Mouse (Mus musculus): ENCODE results near the gene Map4. TPM values are rescaled to one million over a fixed set of nuclear protein-coding genes. Genes with fewer than 3 reads are reported as not detected.

The Map4 gene
- polyA plus RNA-seq, 1 experiment from 2014 or later, result 11.9 TPM

DNA sequence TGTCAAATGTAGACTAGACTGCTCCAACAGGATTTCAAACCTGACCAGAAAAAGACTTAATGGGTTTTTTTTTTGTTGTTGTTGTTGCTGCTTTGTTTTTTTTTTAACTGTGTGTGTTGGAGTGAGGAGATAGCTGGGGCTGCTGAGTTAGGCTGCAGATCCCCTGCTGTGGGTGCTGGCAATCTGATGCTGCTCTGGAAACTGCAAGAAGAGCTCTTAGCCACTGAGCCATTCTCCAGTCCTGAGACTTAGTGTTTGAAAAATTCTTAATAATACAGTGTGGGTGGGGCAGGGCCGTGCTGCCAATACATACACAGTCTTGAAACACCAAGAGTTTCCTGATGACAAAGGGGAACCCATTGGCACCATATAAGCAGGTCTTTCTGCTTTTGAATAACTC is 70.7 kb downstream of the Map4 start:
- H3K4me2 ChIP-seq, result no peak overlapping the region
- WGBS (ENCODE audit: insufficient replicate concordance), result 43% methylated on average over 1 of the region's 1 CpGs
- H3K9ac ChIP-seq, result no peak overlapping the region
- H3K4me3 ChIP-seq (replicated peaks), result no peak overlapping the region
- no peaks in the 10 kb centered on the region for H3K27me3 ChIP-seq
- H3K4me1 ChIP-seq (replicated peaks), result no peaks in the 10 kb centered on the region
- ATAC-seq (ENCODE audit: insufficient read depth), result no peak
- H3K9me3 ChIP-seq (replicated peaks), result no peaks in the 10 kb centered on the region
- H3K36me3 ChIP-seq (replicated peaks), result no peaks in the 10 kb centered on the region
- H3K27ac ChIP-seq (replicated peaks), result no peak overlapping the region

DNA sequence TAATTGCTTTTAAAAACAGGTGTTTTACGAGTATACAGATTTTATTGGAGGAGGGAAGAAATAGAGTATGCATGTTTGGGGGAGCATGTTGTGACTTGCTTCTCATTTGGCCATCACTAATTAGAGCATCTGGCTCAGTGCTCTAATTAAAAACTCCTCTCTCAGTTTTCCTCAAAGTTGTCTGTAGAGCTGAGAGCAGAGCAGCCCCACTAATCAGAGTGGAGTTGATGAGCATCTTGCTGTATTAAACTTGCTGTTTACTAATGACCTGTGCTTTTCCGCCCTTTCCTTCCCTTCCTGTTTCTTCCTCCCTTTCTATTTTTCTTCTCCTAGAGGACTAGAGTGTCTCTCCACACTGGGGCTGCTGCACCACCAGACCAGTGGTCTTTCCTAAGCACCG is 71.2 kb downstream of the Map4 start:
- H3K27me3 ChIP-seq, result no peaks in the 10 kb centered on the region
- no peak overlapping the region for H3K4me2 ChIP-seq
- no peaks in the 10 kb centered on the region for H3K4me1 ChIP-seq (replicated peaks)
- no peaks in the 10 kb centered on the region for H3K9me3 ChIP-seq (replicated peaks)
- H3K4me3 ChIP-seq (replicated peaks), result no peak overlapping the region
- no peak overlapping the region for H3K9ac ChIP-seq
- H3K36me3 ChIP-seq (replicated peaks), result no peaks in the 10 kb centered on the region
- no peak overlapping the region for H3K27ac ChIP-seq (replicated peaks)
- no peak for ATAC-seq (ENCODE audit: insufficient read depth)
- WGBS (ENCODE audit: insufficient replicate concordance), result 68% methylated on average over 3 of the region's 3 CpGs

DNA sequence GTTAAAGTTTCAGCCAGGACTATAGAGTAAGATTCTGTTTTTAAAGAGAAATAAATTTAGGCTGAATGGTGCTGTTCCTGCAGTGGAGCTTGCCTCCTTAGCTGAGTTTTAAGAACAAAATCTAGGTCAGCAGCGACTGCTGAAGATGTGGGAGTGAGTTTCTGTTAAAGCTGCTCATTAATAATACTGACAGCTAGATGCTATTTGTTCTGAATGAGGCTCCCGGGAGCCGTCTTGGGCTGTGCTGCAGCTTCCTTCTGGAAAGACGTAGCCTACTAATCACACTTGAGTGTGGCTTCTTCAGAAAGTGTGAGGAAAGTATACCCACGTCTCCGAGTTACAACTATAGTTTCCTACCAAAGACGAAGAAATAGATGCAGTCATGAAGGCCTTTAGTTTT is 88.0 kb downstream of the Map4 start:
- Histone ChIP-seq H3K27me3 (no peaks in the 10 kb centered on the region), H3K9me3 (replicated peaks) (no peaks in the 10 kb centered on the region), H3K36me3 (replicated peaks) (no peaks in the 10 kb centered on the region), H3K4me3 (replicated peaks) (no peak overlapping the region), H3K27ac (replicated peaks) (no peak overlapping the region), H3K9ac (no peak overlapping the region), H3K4me2 (no peak overlapping the region), H3K4me1 (replicated peaks) (no peaks in the 10 kb centered on the region)
- 47% methylated on average over 7 of the region's 7 CpGs for WGBS (ENCODE audit: insufficient replicate concordance)
- ATAC-seq (ENCODE audit: insufficient read depth), result no peak

DNA sequence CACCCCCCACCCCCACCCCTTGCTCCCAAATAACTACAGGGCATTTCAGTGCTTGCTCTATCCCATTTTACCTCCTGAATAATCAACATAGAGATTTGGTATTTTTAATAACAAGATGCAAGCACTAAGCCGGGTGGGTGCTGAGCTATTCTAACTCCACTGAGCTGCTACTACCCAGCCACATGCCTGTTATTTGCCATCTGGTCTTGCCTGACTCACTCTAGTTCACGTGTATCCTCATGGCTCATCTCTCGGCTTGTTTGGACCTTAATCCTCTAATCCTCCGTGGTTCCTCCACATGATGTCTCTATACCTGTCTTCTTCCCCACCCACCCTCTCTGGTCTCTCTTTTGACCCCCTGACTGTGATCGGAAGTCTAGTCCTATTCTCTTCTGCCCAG is 89.1 kb downstream of the Map4 start:
- H3K9me3 ChIP-seq (replicated peaks), result no peaks in the 10 kb centered on the region
- H3K4me1 ChIP-seq (replicated peaks), result no peaks in the 10 kb centered on the region
- no peak for ATAC-seq (ENCODE audit: insufficient read depth)
- WGBS (ENCODE audit: insufficient replicate concordance), result 61% methylated on average over 5 of the region's 5 CpGs
- no peak overlapping the region for H3K4me2 ChIP-seq
- no peaks in the 10 kb centered on the region for H3K27me3 ChIP-seq
- no peak overlapping the region for H3K4me3 ChIP-seq (replicated peaks)
- no peaks in the 10 kb centered on the region for H3K36me3 ChIP-seq (replicated peaks)
- no peak overlapping the region for H3K27ac ChIP-seq (replicated peaks)
- no peak overlapping the region for H3K9ac ChIP-seq

DNA sequence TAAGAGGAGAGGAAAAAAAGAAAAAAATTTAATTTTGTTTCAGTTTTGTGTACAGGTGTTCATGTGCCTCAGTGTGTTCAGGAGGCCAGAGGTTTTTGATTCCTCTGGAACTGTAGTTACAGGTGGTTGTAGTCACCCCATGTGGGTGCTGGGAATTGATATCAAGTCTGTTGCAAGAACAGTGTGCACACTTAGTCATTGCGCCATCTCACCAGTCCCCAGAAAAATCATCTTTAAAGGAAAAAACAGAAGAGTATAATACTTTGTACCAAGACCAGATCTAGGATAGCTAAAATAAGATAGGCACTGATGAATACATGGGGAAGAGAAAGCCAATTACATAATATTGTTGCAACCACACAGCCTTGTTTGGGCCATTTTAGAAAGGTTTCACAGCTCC is 90.2 kb downstream of the Map4 start:
- Histone ChIP-seq H3K9ac (no peak overlapping the region), H3K36me3 (replicated peaks) (no peaks in the 10 kb centered on the region), H3K27me3 (no peaks in the 10 kb centered on the region), H3K4me2 (no peak overlapping the region), H3K4me1 (replicated peaks) (no peaks in the 10 kb centered on the region), H3K4me3 (replicated peaks) (no peak overlapping the region), H3K27ac (replicated peaks) (no peak overlapping the region), H3K9me3 (replicated peaks) (no peaks in the 10 kb centered on the region)
- ATAC-seq (ENCODE audit: insufficient read depth), result no peak
- 78% methylated on average over 1 of the region's 1 CpGs for WGBS (ENCODE audit: insufficient replicate concordance)

DNA sequence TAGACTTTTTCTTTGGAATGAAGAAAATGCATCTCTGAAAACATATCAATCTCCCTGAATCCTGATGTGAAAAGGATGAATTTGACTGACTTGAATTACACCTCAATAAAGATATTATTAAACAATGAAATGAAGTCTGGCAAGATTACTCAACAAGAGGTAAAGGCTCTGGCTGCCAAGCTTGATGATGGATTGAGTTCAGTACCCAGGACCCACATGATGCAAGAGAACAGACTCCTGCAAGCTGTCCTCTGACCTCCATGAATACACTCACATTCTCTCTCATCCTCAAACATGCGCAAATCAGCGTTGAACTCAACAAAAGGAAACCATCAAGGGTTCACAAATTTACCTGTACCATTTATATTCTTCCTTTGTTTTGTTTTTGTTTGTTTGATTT is 90.9 kb downstream of the Map4 start:
- H3K4me1 ChIP-seq (replicated peaks), result no peaks in the 10 kb centered on the region
- no peaks in the 10 kb centered on the region for H3K36me3 ChIP-seq (replicated peaks)
- H3K9ac ChIP-seq, result no peak overlapping the region
- H3K9me3 ChIP-seq (replicated peaks), result no peaks in the 10 kb centered on the region
- no peak overlapping the region for H3K4me3 ChIP-seq (replicated peaks)
- no peak for ATAC-seq (ENCODE audit: insufficient read depth)
- H3K27me3 ChIP-seq, result no peaks in the 10 kb centered on the region
- no peak overlapping the region for H3K27ac ChIP-seq (replicated peaks)
- no peak overlapping the region for H3K4me2 ChIP-seq
- WGBS (ENCODE audit: insufficient replicate concordance), result 80% methylated on average over 2 of the region's 2 CpGs

DNA sequence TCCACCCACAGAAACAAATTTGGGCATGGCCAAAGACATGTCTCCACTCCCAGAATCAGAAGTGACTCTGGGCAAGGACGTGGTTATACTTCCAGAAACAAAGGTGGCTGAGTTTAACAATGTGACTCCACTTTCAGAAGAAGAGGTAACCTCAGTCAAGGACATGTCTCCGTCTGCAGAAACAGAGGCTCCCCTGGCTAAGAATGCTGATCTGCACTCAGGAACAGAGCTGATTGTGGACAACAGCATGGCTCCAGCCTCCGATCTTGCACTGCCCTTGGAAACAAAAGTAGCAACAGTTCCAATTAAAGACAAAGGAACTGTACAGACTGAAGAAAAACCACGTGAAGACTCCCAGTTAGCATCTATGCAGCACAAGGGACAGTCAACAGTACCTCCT is 103.8 kb downstream of the Map4 start:
- no peak for ATAC-seq (ENCODE audit: insufficient read depth)
- no peak overlapping the region for H3K27ac ChIP-seq (replicated peaks)
- H3K27me3 ChIP-seq, result no peaks in the 10 kb centered on the region
- WGBS (ENCODE audit: insufficient replicate concordance), result 64% methylated on average over 4 of the region's 4 CpGs
- H3K9me3 ChIP-seq (replicated peaks), result no peaks in the 10 kb centered on the region
- H3K36me3 ChIP-seq (replicated peaks), result peaks cover 30% of the 10 kb centered on the region
- no peak overlapping the region for H3K9ac ChIP-seq
- no peaks in the 10 kb centered on the region for H3K4me1 ChIP-seq (replicated peaks)
- no peak overlapping the region for H3K4me3 ChIP-seq (replicated peaks)
- H3K4me2 ChIP-seq, result no peak overlapping the region

DNA sequence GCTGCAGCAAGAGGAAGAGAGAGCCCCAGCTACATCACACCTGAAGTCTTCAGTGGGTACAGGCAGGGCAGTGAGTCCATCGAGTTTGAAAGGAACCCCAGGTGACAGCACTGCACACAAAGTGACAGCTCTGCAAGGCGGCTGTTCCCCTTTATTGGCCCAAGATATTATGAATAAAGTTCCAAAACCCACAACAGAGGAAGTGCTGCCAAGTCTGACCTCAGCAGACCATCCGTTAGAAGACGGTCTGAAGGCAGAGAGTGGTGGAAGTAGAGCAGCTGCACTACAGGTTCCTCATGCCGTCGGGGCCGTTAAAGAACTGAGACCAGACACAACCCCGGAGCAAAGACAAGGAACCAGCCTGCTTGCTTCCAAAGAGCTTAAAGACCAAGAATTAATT is 106.6 kb downstream of the Map4 start:
- H3K9ac ChIP-seq, result no peak overlapping the region
- WGBS (ENCODE audit: insufficient replicate concordance), result 13% methylated on average over 8 of the region's 8 CpGs

DNA sequence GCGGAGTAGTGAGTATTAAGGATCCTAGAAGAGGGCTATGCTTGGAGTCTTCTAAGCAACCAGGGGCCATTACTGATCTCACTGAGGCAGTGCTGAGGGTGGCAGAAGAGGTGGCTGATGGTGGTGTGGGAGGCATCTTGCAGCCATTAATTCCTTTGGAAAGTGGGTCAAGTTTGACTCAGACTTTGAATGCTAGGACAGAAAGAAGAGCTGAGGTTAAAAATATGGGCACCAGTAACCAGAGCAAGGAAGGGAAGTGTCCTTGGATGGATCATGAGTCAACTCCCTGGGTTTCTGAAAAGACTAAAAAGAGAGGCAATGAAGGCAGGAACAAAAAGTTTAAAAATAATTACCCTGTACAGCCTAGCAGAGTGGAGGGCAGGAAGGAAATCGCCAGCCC is 107.2 kb downstream of the Map4 start:
- Histone ChIP-seq H3K4me1 (replicated peaks) (no peaks in the 10 kb centered on the region), H3K27ac (replicated peaks) (no peak overlapping the region), H3K36me3 (replicated peaks) (peaks cover 27% of the 10 kb centered on the region), H3K9me3 (replicated peaks) (no peaks in the 10 kb centered on the region), H3K9ac (no peak overlapping the region), H3K4me2 (no peak overlapping the region), H3K27me3 (no peaks in the 10 kb centered on the region), H3K4me3 (replicated peaks) (no peak overlapping the region)
- WGBS (ENCODE audit: insufficient replicate concordance), result 61% methylated on average over 2 of the region's 2 CpGs
- no peak for ATAC-seq (ENCODE audit: insufficient read depth)

More for the DNA sequence above, 106.6 kb downstream of the Map4 start:
- no peak for ATAC-seq (ENCODE audit: insufficient read depth)
- Histone ChIP-seq H3K27ac (replicated peaks) (no peak overlapping the region), H3K9me3 (replicated peaks) (no peaks in the 10 kb centered on the region), H3K4me3 (replicated peaks) (no peak overlapping the region), H3K4me1 (replicated peaks) (no peaks in the 10 kb centered on the region), H3K4me2 (no peak overlapping the region), H3K36me3 (replicated peaks) (peaks cover 28% of the 10 kb centered on the region), H3K27me3 (no peaks in the 10 kb centered on the region)

DNA sequence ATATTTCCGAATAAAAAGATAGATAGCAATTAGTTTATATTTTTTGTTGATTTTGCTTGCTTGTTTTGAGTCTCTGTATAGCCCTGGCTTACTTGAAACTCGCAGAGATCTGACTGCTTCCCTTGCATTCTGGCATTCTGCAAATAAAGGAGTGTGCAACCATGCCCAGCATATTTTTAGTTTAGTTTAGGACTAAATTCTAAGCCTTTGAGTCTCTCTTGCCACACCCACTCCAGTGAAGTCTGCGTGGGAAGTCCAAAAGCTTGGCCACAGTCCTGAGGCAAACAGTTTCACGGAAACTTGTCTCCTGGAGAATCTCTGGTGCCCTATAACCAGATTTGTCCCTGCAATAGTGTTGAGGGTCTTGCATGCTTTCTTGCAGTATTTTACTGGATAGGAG is 113.1 kb downstream of the Map4 start:
- Histone ChIP-seq H3K36me3 (replicated peaks) (no peaks in the 10 kb centered on the region), H3K27me3 (no peaks in the 10 kb centered on the region), H3K4me1 (replicated peaks) (no peaks in the 10 kb centered on the region), H3K27ac (replicated peaks) (no peak overlapping the region), H3K4me2 (no peak overlapping the region), H3K4me3 (replicated peaks) (no peak overlapping the region), H3K9ac (no peak overlapping the region), H3K9me3 (replicated peaks) (no peaks in the 10 kb centered on the region)
- ATAC-seq (ENCODE audit: insufficient read depth), result no peak
- 58% methylated on average over 4 of the region's 4 CpGs for WGBS (ENCODE audit: insufficient replicate concordance)

DNA sequence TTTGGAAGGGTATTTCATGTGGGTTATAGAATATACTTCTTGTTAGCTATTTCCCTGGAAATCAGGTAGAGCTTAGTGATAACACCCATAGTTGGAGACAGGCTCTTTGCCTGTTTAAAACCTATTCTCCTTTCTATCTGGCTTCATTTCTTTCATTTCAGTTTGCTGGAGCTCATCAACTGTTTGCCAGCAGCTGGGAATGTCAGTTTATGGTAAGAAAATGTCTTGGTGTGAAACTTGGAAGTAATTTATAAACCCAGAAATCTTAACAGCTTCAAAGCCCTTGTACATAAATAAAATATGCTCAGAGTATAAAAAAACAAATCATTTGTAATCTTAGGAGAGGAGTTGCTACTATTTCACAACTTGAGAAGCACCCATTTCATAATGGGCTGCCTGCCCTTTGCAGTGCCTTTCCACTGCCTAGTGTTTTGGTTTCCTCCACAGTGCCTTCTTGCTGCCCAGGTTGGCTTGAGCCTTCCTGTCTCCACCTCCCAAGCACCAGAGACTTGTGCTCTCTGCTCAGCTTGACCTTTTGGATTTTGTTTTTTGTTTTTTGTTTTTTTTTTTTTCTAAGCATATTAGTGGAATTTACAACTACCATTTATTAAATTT is 114.6 kb downstream of the Map4 start:
- Histone ChIP-seq H3K27me3 (no peaks in the 10 kb centered on the region), H3K4me1 (replicated peaks) (no peaks in the 10 kb centered on the region), H3K4me3 (replicated peaks) (no peak overlapping the region), H3K9ac (no peak overlapping the region), H3K36me3 (replicated peaks) (no peaks in the 10 kb centered on the region), H3K9me3 (replicated peaks) (no peaks in the 10 kb centered on the region), H3K4me2 (no peak overlapping the region), H3K27ac (replicated peaks) (no peak overlapping the region)
- ATAC-seq (ENCODE audit: insufficient read depth), result no peak

DNA sequence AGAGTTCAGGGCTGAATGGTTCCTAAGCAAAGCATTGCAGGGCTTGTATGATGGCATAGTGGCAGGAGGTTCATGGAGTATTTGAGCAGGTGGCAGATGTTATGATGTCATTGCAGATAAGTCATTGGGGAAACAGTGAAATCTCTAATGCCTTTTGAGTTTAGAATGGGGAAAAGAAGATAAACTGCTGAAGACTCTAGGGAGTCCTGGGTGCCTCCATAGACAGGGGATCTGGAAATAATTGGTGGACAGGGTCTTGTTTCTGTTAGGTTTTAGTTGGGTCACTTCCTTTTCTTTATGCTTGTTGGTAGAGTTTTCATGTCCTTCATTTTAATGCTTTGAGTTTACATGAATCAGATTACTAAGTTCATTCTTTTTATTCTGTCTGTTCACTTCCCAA is 116.0 kb downstream of the Map4 start:
- Histone ChIP-seq H3K9ac (no peak overlapping the region), H3K4me2 (no peak overlapping the region), H3K9me3 (replicated peaks) (no peaks in the 10 kb centered on the region), H3K27me3 (no peaks in the 10 kb centered on the region), H3K4me3 (replicated peaks) (no peak overlapping the region), H3K4me1 (replicated peaks) (no peaks in the 10 kb centered on the region), H3K36me3 (replicated peaks) (no peaks in the 10 kb centered on the region), H3K27ac (replicated peaks) (no peak overlapping the region)
- ATAC-seq (ENCODE audit: insufficient read depth), result no peak
